Mouse (Mus musculus): ENCODE results near the gene Ap2s1. TPM values are rescaled to one million over a fixed set of nuclear protein-coding genes. Genes with fewer than 3 reads are reported as not detected.
"Not testable (repeated sequence)": the region's sequence is repeated elsewhere in the genome, so short reads cannot be mapped to it uniquely, and the experiment has no call there.

Gene Ap2s1
- polyA plus RNA-seq, 1 experiment from 2014 or later = 401 TPM

DNA sequence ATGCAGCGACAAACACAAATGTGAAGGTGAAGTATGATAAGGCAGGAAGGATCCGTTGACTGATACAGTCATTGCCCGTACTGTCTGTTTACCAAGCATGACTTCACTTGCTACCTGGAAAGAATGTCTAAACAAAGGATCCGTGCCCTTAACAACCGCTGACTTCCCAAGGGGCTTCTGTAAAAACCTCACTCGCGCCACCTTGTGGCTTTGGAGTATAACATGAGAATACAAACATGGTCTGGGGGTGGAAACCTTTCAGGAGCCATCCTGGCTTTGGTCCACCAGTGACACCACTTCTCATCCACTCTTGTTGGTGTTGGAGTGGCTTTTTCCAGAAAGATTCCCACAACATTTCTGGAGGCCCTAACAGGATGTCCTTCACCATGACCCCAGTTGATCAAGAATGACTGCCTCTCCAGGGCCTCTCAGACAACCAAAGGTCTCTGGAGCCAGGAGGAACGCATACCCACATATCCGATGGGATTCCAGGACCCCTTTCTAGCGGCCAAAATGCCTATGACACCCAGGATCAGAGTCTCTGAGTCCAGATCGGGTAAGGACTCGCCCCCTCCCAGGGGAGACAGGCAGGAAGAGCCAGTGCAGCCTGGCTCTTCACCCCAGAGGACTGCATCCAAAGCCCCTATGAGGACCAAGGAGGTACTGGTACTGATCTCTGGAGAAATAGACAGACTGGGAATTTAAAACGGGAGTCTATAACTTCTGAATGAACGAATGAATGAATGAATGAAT is 9.4 kb upstream of the Ap2s1 start:
- WGBS = 31% methylated on average over 14 of the region's 14 CpGs
- Histone ChIP-seq H3K9ac (replicated peaks) (no peak overlapping the region; the same call in 1 of the 2 replicates), H3K4me3 (no peak overlapping the region)

GRCm38 (mm10) chr7:16729563-16729962 is 8.6 kb upstream of the Ap2s1 start:
- not testable (repeated sequence) for H3K27me3 ChIP-seq; H3K4me1 ChIP-seq; ATAC-seq (replicated peaks); H3K4me3 ChIP-seq; H3K36me3 ChIP-seq; H3K27ac ChIP-seq (replicated peaks); H3K9me3 ChIP-seq; H3K9ac ChIP-seq (replicated peaks); H3K4me2 ChIP-seq (replicated peaks)
- WGBS = 2% methylated on average over 7 of the region's 7 CpGs

More for the DNA sequence above, 9.4 kb upstream of the Ap2s1 start:
- ATAC-seq (replicated peaks) = peak; percentile 51
- Histone ChIP-seq H3K4me2 (replicated peaks) (peak overlapping the region; percentile 24; the same call in 1 of the 2 replicates), H3K27me3 (no peaks in the 10 kb centered on the region), H3K9me3 (no peaks in the 10 kb centered on the region), H3K4me1 (peaks cover 7% of the 10 kb centered on the region; the same call in 1 of the 2 replicates), H3K36me3 (no peaks in the 10 kb centered on the region), H3K27ac (replicated peaks) (no peak overlapping the region)

GRCm38 (mm10) chr7:16730791-16731190 is 7.4 kb upstream of the Ap2s1 start:
- no peaks in the 10 kb centered on the region for H3K9me3 ChIP-seq
- WGBS = 89% methylated on average over 6 of the region's 6 CpGs
- ATAC-seq (replicated peaks) = no peak
- no peaks in the 10 kb centered on the region for H3K36me3 ChIP-seq
- H3K27me3 ChIP-seq = no peaks in the 10 kb centered on the region
- H3K27ac ChIP-seq (replicated peaks) = no peak overlapping the region
- H3K9ac ChIP-seq (replicated peaks) = no peak overlapping the region
- H3K4me1 ChIP-seq = peaks cover 7% of the 10 kb centered on the region; the same call in 1 of the 2 replicates
- no peak overlapping the region for H3K4me3 ChIP-seq
- H3K4me2 ChIP-seq (replicated peaks) = no peak overlapping the region

DNA sequence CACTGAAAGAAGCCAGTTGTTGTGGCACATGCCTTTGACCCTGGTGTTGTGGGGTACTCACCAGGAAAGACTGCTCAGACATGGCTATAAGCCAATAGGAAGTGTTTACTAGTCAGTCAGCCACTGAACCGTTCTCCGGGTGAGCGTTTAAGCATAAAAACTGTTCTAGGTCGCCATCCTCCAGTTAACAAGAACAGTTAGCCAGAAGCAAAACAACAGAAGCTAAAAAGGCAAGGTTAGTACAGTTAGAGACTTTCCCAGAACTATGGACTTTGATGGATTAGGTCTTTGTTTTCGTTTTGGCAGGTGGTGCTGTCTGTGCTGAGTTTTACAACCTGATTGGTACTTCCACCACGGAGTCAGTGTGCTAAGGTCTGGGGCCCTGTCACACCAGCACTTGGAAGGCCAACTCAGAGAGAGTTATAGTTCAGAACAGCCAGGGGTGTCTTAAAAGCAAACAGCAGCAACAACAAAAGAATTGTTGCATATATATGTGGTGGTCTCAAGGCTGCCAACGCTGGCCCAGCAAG is 6.3 kb upstream of the Ap2s1 start:
- ATAC-seq (replicated peaks) = no peak
- Histone ChIP-seq H3K27me3 (no peaks in the 10 kb centered on the region), H3K4me3 (no peak overlapping the region), H3K4me2 (replicated peaks) (no peak overlapping the region), H3K27ac (replicated peaks) (no peak overlapping the region), H3K36me3 (no peaks in the 10 kb centered on the region), H3K9ac (replicated peaks) (no peak overlapping the region), H3K9me3 (no peaks in the 10 kb centered on the region), H3K4me1 (peaks cover 7% of the 10 kb centered on the region; the same call in 1 of the 2 replicates)
- WGBS = 71% methylated on average over 7 of the region's 7 CpGs

DNA sequence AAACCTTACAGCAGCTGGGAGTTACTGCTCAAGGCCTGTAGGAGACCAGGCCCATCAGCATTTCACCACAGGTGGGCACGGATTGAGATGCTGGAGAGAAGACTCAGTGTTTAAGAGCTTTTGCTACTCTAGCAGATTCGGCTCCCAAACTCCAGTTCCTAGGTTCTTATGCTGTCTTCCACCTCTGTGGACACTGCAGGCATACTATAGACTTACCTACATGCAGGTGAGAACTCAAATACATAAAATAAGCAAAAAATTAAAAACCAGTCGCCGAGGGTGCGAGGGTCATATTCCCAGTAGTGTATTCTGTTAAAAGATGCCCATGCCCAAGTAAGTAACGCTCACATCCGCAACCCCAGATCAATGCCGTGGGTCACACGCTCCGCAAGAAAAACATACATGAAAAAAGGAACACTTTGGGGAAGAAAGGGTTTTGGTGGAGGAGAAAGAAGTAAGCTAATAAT is 571 bp upstream of the Ap2s1 start:
- ATAC-seq (replicated peaks) = peak; percentile 39

DNA sequence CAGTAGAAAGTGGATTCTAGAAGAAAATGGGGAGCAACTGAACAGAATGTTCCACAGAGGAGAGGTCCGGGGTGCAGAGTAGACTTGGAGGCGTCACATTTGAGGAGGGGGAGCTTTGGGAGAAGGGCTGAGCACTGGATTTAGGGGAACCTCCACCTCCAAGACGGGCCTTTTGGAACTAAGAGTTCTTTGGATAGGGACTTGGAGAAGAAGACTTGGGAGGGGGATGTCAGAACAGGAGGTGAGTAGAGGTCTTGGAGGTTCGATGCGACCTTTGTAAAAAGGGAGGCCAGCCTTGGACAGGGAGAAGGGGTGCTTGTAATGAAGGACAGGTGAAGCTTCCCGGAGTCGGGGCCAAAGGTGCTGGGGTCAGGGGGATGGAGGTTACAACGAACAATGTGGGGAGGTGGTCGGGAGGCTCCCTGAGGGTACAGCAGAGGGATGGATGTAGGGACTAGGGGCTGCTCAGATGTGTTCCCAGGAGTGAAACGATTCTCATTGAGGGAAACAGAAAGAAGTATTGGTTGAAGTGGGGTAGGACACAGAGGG is 920 bp downstream of the Ap2s1 start:
- Histone ChIP-seq H3K4me2 (replicated peaks) (peak overlapping the region; percentile 83), H3K4me3 (peak overlapping the region; percentile 94), H3K9me3 (no peaks in the 10 kb centered on the region), H3K27ac (replicated peaks) (no peak overlapping the region), H3K4me1 (peaks cover 19% of the 10 kb centered on the region), H3K27me3 (no peaks in the 10 kb centered on the region), H3K9ac (replicated peaks) (peak overlapping the region; percentile 92), H3K36me3 (peaks cover 17% of the 10 kb centered on the region)
- ATAC-seq (replicated peaks) = no peak
- WGBS = 55% methylated on average over 10 of the region's 10 CpGs

More for the DNA sequence above, 571 bp upstream of the Ap2s1 start:
- Histone ChIP-seq H3K9me3 (no peaks in the 10 kb centered on the region), H3K36me3 (peaks cover 3% of the 10 kb centered on the region; the same call in 1 of the 2 replicates), H3K27me3 (no peaks in the 10 kb centered on the region), H3K9ac (replicated peaks) (0 out of 2 replicates have a peak overlapping the region, but pooled peaks have one; percentile 5), H3K27ac (replicated peaks) (no peak overlapping the region), H3K4me3 (peak overlapping the region; percentile 94), H3K4me1 (peaks cover 19% of the 10 kb centered on the region), H3K4me2 (replicated peaks) (peak overlapping the region; percentile 83)
- 36% methylated on average over 10 of the region's 10 CpGs for WGBS

DNA sequence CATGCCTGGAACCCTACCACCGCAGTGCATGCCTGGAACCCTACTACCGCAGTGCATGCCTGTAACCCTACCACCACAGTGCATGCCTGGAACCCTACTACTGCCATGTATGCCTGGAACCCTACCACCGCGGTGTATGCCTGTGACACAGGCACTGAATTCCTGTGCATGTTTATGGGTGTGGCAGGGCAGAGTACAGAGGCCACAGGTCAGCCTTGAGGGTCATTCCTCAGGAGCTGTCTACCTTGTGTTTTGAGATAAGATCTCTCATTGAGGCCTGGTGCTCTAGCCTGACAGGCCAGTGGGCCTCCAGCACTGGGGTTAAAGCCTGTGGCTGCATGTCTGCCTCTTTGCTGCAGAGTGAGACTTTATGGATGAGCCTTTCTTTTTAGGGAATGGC is 7.2 kb downstream of the Ap2s1 start:
- Histone ChIP-seq H3K27me3 (no peaks in the 10 kb centered on the region), H3K27ac (replicated peaks) (no peak overlapping the region), H3K4me1 (no peaks in the 10 kb centered on the region), H3K36me3 (peaks cover 55% of the 10 kb centered on the region), H3K4me2 (replicated peaks) (no peak overlapping the region), H3K9ac (replicated peaks) (no peak overlapping the region), H3K9me3 (no peaks in the 10 kb centered on the region), H3K4me3 (no peak overlapping the region)
- 96% methylated on average over 4 of the region's 4 CpGs for WGBS
- ATAC-seq (replicated peaks) = no peak

- Histone ChIP-seq H3K4me2 (replicated peaks) (no peak overlapping the region), H3K9ac (replicated peaks) (no peak overlapping the region), H3K4me3 (no peak overlapping the region), H3K4me1 (no peaks in the 10 kb centered on the region), H3K27ac (replicated peaks) (no peak overlapping the region), H3K36me3 (peaks cover 55% of the 10 kb centered on the region), H3K27me3 (no peaks in the 10 kb centered on the region), H3K9me3 (no peaks in the 10 kb centered on the region)
- 58% methylated on average over 3 of the region's 3 CpGs for WGBS
- ATAC-seq (replicated peaks) = peak; percentile 73
Measured at GRCm38 (mm10) chr7:16746093-16746492, 7.9 kb downstream of the Ap2s1 start.

DNA sequence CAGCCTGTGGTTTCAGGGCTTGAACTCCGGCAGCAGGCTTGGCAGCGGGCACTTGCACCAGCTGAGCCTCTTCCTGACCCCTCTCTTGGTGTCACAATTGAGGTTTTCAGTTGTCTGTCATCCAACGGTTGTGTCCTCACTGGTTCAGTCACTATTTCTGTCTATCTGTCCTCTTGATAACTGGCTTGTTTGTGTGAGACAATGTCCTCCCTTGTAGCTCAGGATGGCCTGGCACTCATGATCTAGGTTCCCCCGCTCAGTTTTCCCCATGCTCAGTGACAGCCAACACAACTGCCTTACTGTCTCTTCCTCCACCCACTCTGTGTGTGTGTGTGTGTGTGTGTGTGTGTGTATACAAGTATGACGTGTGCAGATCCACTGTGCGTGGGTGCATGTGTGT is 9.4 kb downstream of the Ap2s1 start:
- H3K4me1 ChIP-seq = no peaks in the 10 kb centered on the region
- no peak overlapping the region for H3K4me3 ChIP-seq
- H3K4me2 ChIP-seq (replicated peaks) = no peak overlapping the region
- peaks cover 52% of the 10 kb centered on the region for H3K36me3 ChIP-seq
- H3K27me3 ChIP-seq = no peaks in the 10 kb centered on the region
- 87% methylated on average over 6 of the region's 6 CpGs for WGBS
- no peak overlapping the region for H3K27ac ChIP-seq (replicated peaks)
- H3K9me3 ChIP-seq = no peaks in the 10 kb centered on the region
- no peak for ATAC-seq (replicated peaks)
- H3K9ac ChIP-seq (replicated peaks) = no peak overlapping the region

- Histone ChIP-seq H3K27ac (replicated peaks) (no peak overlapping the region), H3K9me3 (no peaks in the 10 kb centered on the region), H3K4me1 (no peaks in the 10 kb centered on the region), H3K4me2 (replicated peaks) (no peak overlapping the region), H3K4me3 (no peak overlapping the region), H3K27me3 (no peaks in the 10 kb centered on the region), H3K36me3 (peaks cover 27% of the 10 kb centered on the region), H3K9ac (replicated peaks) (no peak overlapping the region)
- whole genome bisulfite sequencing = 91% methylated on average over 12 of the region's 12 CpGs
- no peak for ATAC-seq (replicated peaks)
Measured at GRCm38 (mm10) chr7:16752016-16752415, 13.8 kb downstream of the Ap2s1 start.

- H3K4me2 ChIP-seq (replicated peaks) = no peak overlapping the region
Measured at GRCm38 (mm10) chr7:16755362-16756017, 17.3 kb downstream of the Ap2s1 start.

More at GRCm38 (mm10) chr7:16755362-16756017, 17.3 kb downstream of the Ap2s1 start:
- no peak for ATAC-seq (replicated peaks)
- Histone ChIP-seq H3K27me3 (no peaks in the 10 kb centered on the region), H3K4me1 (no peaks in the 10 kb centered on the region), H3K9ac (replicated peaks) (no peak overlapping the region), H3K27ac (replicated peaks) (no peak overlapping the region), H3K4me3 (no peak overlapping the region), H3K36me3 (no peaks in the 10 kb centered on the region), H3K9me3 (no peaks in the 10 kb centered on the region)
- 78% methylated on average over 17 of the region's 17 CpGs for WGBS
